Mouse (Mus musculus) brain, embryonic 14.5 days (tissue): ENCODE measurements at regions not wholly inside any gene's neighbourhood (a gene's known extent, or its start where the extent isn't known, plus 50 kb on each side); places are given as distances from the start of the nearest gene placed in this dataset.

ENCODE experiments used
- CTCF ChIP-seq: fragments of 200-500 bp; IDR thresholded peaks from 2 replicates; pipeline ENCODE4 v1.5.1; 2012; ENCODE audit warnings: inconsistent platforms, mild to moderate bottlenecking, moderate library complexity, borderline replicate concordance; ENCODE audit not compliant: insufficient read depth, insufficient read length; ENCODE audit errors: extremely low read depth
- POLR2A ChIP-seq: fragments of 200-500 bp; IDR thresholded peaks from 2 replicates; pipeline ENCODE4 v1.6.1; 2012; ENCODE audit warnings: mild to moderate bottlenecking, inconsistent platforms, borderline replicate concordance; ENCODE audit not compliant: poor library complexity, insufficient read depth, insufficient read length, severe bottlenecking; ENCODE audit errors: extremely low read depth

DNA sequence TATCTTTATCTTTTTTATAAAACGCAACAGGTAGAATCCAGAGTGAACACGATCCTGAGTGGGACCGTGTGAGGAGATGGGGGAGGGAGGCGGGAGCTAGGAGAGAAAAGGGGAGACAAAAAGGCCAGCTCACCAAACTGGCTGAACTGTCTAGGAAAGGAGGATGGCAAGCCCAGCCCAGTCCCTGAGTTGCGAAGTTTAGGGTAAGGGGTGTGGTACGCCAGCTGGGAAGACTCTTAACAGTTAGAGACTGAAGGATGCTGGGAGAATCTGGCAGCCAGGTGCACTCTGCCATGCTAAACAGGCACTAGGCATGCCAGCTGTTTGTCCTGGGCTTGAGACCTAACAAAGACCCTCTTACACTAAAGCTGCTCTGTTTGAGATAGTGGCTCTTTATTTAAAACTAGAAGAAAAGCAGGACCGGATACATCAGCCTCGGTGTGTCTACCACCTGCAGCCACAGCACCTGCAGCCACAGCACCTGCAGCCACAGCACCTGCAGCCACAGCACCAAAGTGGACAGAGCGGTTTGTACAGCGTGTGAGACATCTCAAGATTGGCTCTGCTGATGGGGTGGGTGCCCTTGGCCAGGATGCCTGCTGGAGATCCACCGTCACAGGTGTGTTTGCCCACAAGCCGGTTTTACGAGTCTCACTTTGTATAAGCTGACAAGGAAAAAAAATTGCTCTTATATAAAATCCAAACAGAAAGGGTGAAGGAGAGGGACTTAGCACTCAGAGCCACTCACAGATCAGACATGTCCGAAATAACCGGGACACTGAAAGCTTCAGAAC is 225.1 kb upstream of the Amigo2 start:
- TF ChIP-seq CTCF (no peak), POLR2A (no peak)
